Mouse (Mus musculus) lung, postnatal 0 days (tissue): ENCODE measurements around the gene Vmn1r185. TPM values are rescaled to one million over a fixed set of nuclear protein-coding genes. Genes with fewer than 3 reads are reported as not detected.
"Not testable (repeated sequence)": the region's sequence is repeated elsewhere in the genome, so short reads cannot be mapped to it uniquely, and the experiment has no call there.

Experiments used
- ATAC-seq: fragments of 200-750 bp; cut with Nextera tagmentation; 2 replicates; pipeline ENCODE4 v1.8.0; 2017; ENCODE audit warnings: moderate library complexity
- DNase-seq: peaks from one replicate; pipeline ENCODE4 v3.0.0-alpha.2; 2016; ENCODE audit warnings: low spot score
- H3K27ac ChIP-seq: fragments of 300-500 bp; sonication (generic); 2 replicates; pipeline ENCODE4 v1.5.1; 2014; ENCODE audit warnings: antibody characterized with exemption, mild to moderate bottlenecking, low read length, mixed read lengths
- H3K27me3 ChIP-seq: fragments of 300-500 bp; sonication (generic); replicated peaks from 2 replicates; pipeline ENCODE4 v1.6.1; 2014; ENCODE audit warnings: low read length, mixed read lengths; ENCODE audit not compliant: insufficient read depth
- H3K36me3 ChIP-seq: fragments of 300-500 bp; sonication (generic); 2 replicates; pipeline ENCODE4 v1.6.1; 2014; ENCODE audit warnings: low read length, mixed read lengths; ENCODE audit not compliant: insufficient read depth
- H3K4me1 ChIP-seq: fragments of 300-500 bp; sonication (generic); 2 replicates; pipeline ENCODE4 v1.6.1; 2014; ENCODE audit warnings: antibody characterized with exemption, low read depth, low read length, mixed read lengths; ENCODE audit not compliant: insufficient read depth
- H3K4me2 ChIP-seq: fragments of 300-500 bp; sonication (generic); replicated peaks from 2 replicates; pipeline ENCODE4 v1.6.1; 2014; ENCODE audit warnings: low read depth, mild to moderate bottlenecking, low read length, moderate library complexity, mixed read lengths
- H3K4me3 ChIP-seq: fragments of 300-500 bp; sonication (generic); 2 replicates; pipeline ENCODE4 v1.5.1; 2014; ENCODE audit warnings: low read depth, low read length
- H3K9ac ChIP-seq: fragments of 300-500 bp; sonication (generic); replicated peaks from 2 replicates; pipeline ENCODE4 v1.6.1; 2014; ENCODE audit warnings: low read depth, mild to moderate bottlenecking
- H3K9me3 ChIP-seq: fragments of 300-500 bp; sonication (generic); 2 replicates; pipeline ENCODE4 v1.6.1; 2016; ENCODE audit warnings: low read length, mixed read lengths
- CTCF ChIP-seq: IDR thresholded peaks from 2 replicates; pipeline ENCODE4 v1.5.1; 2016; ENCODE audit warnings: antibody characterized with exemption, mild to moderate bottlenecking
- EP300 ChIP-seq: IDR thresholded peaks from 2 replicates; pipeline ENCODE4 v1.6.1; 2016; ENCODE audit warnings: antibody characterized with exemption, mild to moderate bottlenecking, control low read depth
- WGBS: fragments of 180-500 bp; shearing (Covaris S2); extraction: QIAGEN DNeasy Blood & Tissue Kit; methylation state at CpG from one replicate; pipeline ENCODE4 v1.1.7; 2014; 5-methylcytosine and 5-hydroxymethylcytosine counted together
- polyA plus RNA-seq: library from polyadenylated mRNA; unstranded; fragments of >200 nt; fragmentation: Nextera tagmentation; extraction: Ambion mirVana; gene quantifications from 2 replicates; pipeline ENCODE4 v1.2.1, GENCODE M21; 2015

The Vmn1r185 gene
- polyA plus RNA-seq, result not detected in 2 replicates

DNA sequence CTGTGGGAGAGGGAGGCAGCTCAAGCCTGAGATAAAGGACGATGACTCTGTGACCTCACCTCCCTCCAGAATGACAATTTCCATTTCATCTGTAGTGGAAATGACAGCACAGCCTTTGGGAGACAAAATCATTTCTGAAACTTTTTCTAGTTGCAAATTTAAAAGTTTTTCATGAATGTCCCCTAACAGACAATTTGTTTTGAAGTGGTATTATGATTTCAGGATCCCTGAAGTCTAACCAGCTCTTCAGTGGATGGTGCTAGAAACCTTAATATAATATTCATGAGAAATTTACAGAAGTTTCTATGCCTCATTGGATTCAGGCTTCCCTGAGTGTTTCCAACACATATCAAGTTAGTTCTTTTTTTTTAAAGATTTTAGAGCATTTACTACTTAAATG lies at the start of gene Vmn1r185:
Gene Vmn1r185 (minus strand): TSS at position 101 of the 400 bp plus-strand sequence.
- H3K9ac ChIP-seq, H3K4me3 ChIP-seq, H3K36me3 ChIP-seq, ATAC-seq, H3K27ac ChIP-seq, H3K4me2 ChIP-seq, H3K27me3 ChIP-seq, DNase-seq, H3K4me1 ChIP-seq, H3K9me3 ChIP-seq: not testable (repeated sequence)
- WGBS, result 64% methylated on average over 1 of the region's 1 CpGs

DNA sequence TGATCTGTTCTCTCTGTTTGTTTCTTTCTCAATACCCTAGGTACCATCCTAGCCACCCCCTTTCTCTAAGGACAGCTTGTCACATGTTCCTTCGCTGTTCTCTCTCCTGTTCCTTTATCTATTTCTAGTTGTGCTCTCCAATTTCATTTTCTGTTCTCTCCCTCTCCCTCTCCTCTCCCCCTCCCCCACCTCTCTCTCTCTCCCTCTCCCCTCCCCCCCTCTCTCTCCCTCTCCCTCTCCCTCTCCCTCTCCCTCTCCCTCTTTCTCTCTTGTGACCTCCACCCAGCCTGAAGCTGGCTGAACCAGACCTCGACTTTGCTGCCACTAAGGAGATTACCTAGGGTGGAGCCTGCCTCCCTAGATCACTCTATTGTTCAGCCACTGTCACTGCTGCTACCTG lies 49.2 kb upstream of the Vmn1r185 start:
- H3K4me3 ChIP-seq, H3K27me3 ChIP-seq, H3K4me1 ChIP-seq, DNase-seq, ATAC-seq, H3K9ac ChIP-seq, H3K27ac ChIP-seq, H3K36me3 ChIP-seq, H3K9me3 ChIP-seq, H3K4me2 ChIP-seq: not testable (repeated sequence)
- WGBS, result 11% methylated on average over 2 of the region's 2 CpGs

DNA sequence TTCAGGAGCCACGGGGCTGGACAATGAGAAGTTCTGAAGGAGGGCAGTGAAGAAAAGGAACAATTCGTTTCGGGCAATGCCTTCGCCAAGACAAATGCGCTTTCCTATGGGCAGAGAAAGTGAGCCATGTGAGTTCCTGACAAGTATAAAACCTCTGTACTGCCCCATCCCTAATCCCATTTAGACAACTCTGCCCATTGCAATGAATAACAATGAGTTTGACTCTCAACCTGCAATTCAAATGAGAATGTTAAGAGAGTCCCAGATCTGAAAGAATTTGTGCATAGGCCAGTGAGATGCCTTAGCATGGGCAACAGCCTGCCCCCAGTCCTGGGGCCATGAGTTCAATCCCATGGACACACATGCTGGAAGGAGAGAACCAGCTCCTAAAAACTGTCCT lies 47.7 kb upstream of the Vmn1r185 start:
- no peak for TF ChIP-seq EP300
- TF ChIP-seq CTCF, result no peak

DNA sequence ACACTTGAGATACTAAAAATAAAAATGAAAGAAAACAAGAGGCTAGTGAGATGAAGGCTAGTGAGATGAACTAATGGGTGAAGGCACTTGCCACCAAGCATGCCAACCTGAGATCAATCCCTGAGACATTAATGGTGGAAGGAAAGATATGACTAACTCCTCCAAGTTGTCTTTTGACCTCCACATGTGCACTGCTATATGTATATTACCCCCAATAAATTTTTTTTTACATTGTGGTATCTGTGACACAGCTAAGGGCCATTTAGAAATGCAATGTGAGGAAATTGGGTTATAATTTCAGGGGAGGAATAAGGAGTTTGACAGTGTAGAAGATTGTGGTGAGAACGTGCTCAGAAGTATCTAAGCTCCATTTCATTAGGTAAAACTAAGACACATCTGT lies 28.5 kb downstream of the Vmn1r185 start:
- Histone ChIP-seq H3K9me3 (no peaks in the 10 kb centered on the region), H3K27ac (no peak overlapping the region), H3K36me3 (no peaks in the 10 kb centered on the region), H3K9ac (no peak overlapping the region), H3K4me1 (no peaks in the 10 kb centered on the region), H3K4me2 (no peak overlapping the region), H3K4me3 (no peak overlapping the region), H3K27me3 (no peaks in the 10 kb centered on the region)
- no peak for ATAC-seq
- no peak for TF ChIP-seq CTCF
- no peak for TF ChIP-seq EP300
- DNase-seq, result no peak
- WGBS, result 53% methylated on average over 1 of the region's 1 CpGs

More for the DNA sequence above, 47.7 kb upstream of the Vmn1r185 start:
- no peak for ATAC-seq
- Histone ChIP-seq H3K4me1 (no peaks in the 10 kb centered on the region), H3K4me3 (no peak overlapping the region), H3K36me3 (no peaks in the 10 kb centered on the region), H3K9ac (no peak overlapping the region), H3K4me2 (no peak overlapping the region), H3K27me3 (no peaks in the 10 kb centered on the region), H3K27ac (no peak overlapping the region), H3K9me3 (no peaks in the 10 kb centered on the region; the same call in 1 of the 2 replicates)
- WGBS, result 78% methylated on average over 5 of the region's 5 CpGs
- no peak for DNase-seq

DNA sequence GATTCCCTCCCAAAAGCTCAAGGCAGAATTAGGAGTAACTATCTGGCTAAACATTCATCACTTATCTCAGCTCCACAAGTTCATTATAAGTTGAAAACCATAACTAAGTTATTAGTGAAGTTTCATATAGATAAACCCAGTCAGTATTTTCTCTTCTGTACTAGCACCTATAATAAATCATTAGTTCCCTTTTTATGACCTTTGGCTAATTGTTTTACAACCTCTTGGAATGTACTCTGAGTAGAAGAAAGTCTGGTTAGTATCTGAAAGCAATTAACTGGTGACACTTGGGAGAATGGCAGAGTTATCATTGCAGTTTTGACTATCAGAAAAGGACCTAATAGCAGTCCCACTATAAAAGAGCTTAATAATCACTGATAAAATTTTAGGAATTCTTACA lies 29.2 kb downstream of the Vmn1r185 start:
- Histone ChIP-seq H3K27ac (no peak overlapping the region), H3K36me3 (no peaks in the 10 kb centered on the region), H3K4me3 (no peak overlapping the region), H3K9me3 (no peaks in the 10 kb centered on the region), H3K9ac (no peak overlapping the region), H3K27me3 (no peaks in the 10 kb centered on the region), H3K4me1 (no peaks in the 10 kb centered on the region), H3K4me2 (no peak overlapping the region)
- ATAC-seq (no peak), DNase-seq (no peak)
- TF ChIP-seq EP300, result no peak
- TF ChIP-seq CTCF, result no peak

Other genes starting within 250 kb of the Vmn1r185 start
- not detected in 2 replicates for gene Nlrp9c, start 214.8 kb downstream of the Vmn1r185 start, polyA plus RNA-seq
- not detected in 2 replicates for gene Nlrp4a, start 183.4 kb downstream of the Vmn1r185 start, polyA plus RNA-seq
- gene Nlrp9a, start 83.4 kb downstream of the Vmn1r185 start, polyA plus RNA-seq, result not detected in 2 replicates
- not detected in 2 replicates for gene Cyp2b23, start 68.0 kb upstream of the Vmn1r185 start, polyA plus RNA-seq
- 0.06 and 0.12 TPM in 2 replicates for gene Cyp2b19, start 138.7 kb upstream of the Vmn1r185 start, polyA plus RNA-seq
- 0.08 and 0.10 TPM in 2 replicates for gene Cyp2g1, start 190.4 kb upstream of the Vmn1r185 start, polyA plus RNA-seq
- 1.0 and 1.2 TPM in 2 replicates for gene Cyp2a5, start 216.8 kb upstream of the Vmn1r185 start, polyA plus RNA-seq